In genomic region chr4:148914863-148915622, GRCm38 (mm10) we compare ENCODE assay signal across 8 mouse cellular contexts.
DNase-seq lines count a peak whose midpoint lies in the region; ATAC-seq and TF ChIP-seq lines count a peak whose summit lies in the region.

No protein-coding gene starts in this region.

- no peak overlapping the region for H3K4me3 ChIP-seq in embryonic facial prominence, embryonic 14.5 days (ENCODE audit: low read depth, low read length)
- no peak overlapping the region for H3K4me3 ChIP-seq in heart, embryonic 16.5 days (ENCODE audit: low read length)
- no peak overlapping the region for H3K4me3 ChIP-seq in kidney, postnatal 0 days (replicated peaks; ENCODE audit: low read depth, low read length)

- peak; percentile 90 for ATAC-seq in embryonic facial prominence, embryonic 14.5 days (ENCODE audit: low read depth)
- peak; percentile 58 for ATAC-seq in heart, embryonic 16.5 days (replicated peaks; ENCODE audit: extremely low read depth, insufficient read depth, low FRiP score)
- ATAC-seq in kidney, postnatal 0 days (replicated peaks; ENCODE audit: low FRiP score, low read depth) = peak; percentile 81
- ATAC-seq in megakaryocyte, adult 5-6 weeks (ENCODE audit: poor library complexity, severe bottlenecking) = peak; percentile 27; the same call in 1 of the 2 replicates

- TF ChIP-seq CTCF in kidney, postnatal 0 days (IDR thresholded peaks at IDR 0.05; ENCODE audit: low read depth) = no peak

- H3K27ac ChIP-seq in embryonic facial prominence, embryonic 14.5 days (replicated peaks; ENCODE audit: low read depth, low read length) = no peak overlapping the region
- peak overlapping the region; percentile 24; the same call in 1 of the 2 replicates for H3K27ac ChIP-seq in heart, embryonic 16.5 days (ENCODE audit: low read length)
- peak overlapping the region; percentile 31; the same call in 1 of the 2 replicates for H3K27ac ChIP-seq in kidney, postnatal 0 days

- H3K27me3 ChIP-seq in embryonic facial prominence, embryonic 14.5 days (replicated peaks; ENCODE audit: control insufficient read depth, insufficient read depth, low read length) = peaks cover 39% of the 10 kb centered on the region
- H3K27me3 ChIP-seq in heart, embryonic 16.5 days (ENCODE audit: control insufficient read depth, insufficient read depth, low read length) = no peaks in the 10 kb centered on the region
- H3K27me3 ChIP-seq in kidney, postnatal 0 days (ENCODE audit: insufficient read depth, low read length) = no peaks in the 10 kb centered on the region

- DNase-seq in layer of hippocampus, postnatal 10 days (ENCODE audit: low spot score in 2 of 2) = peak; percentile 46 to 54
- no peak for DNase-seq in layer of hippocampus, adult 8-10 months (ENCODE audit: low spot score in 2 of 2)
- DNase-seq in embryonic facial prominence, embryonic 14.5 days (ENCODE audit: low spot score) = peak; percentile 89
- DNase-seq in kidney, postnatal 0 days (ENCODE audit: low spot score) = peak; percentile 91
- peak; percentile 72 for DNase-seq in yolk sac, embryonic 10.5 days (ENCODE audit: low spot score)
- no peak for DNase-seq in layer of hippocampus, adult 9-11 months

- H3K4me1 ChIP-seq in embryonic facial prominence, embryonic 14.5 days (ENCODE audit: control insufficient read depth, insufficient read depth, low read length) = no peaks in the 10 kb centered on the region
- peaks cover 52% of the 10 kb centered on the region for H3K4me1 ChIP-seq in heart, embryonic 16.5 days (ENCODE audit: control insufficient read depth, insufficient read depth, low read length)
- H3K4me1 ChIP-seq in kidney, postnatal 0 days (replicated peaks; ENCODE audit: insufficient read depth, low read length) = peaks cover 62% of the 10 kb centered on the region

- H3K9me3 ChIP-seq in embryonic facial prominence, embryonic 14.5 days (ENCODE audit: control insufficient read depth, low read length) = no peaks in the 10 kb centered on the region
- no peaks in the 10 kb centered on the region for H3K9me3 ChIP-seq in heart, embryonic 16.5 days (replicated peaks; ENCODE audit: control insufficient read depth, low read length)
- H3K9me3 ChIP-seq in kidney, postnatal 0 days (replicated peaks; ENCODE audit: low read length) = no peaks in the 10 kb centered on the region

- 49% methylated on average over 8 of the region's 10 CpGs for WGBS in embryonic facial prominence, embryonic 14.5 days
- WGBS in heart, embryonic 16.5 days = 43% methylated on average over 10 of the region's 10 CpGs
- WGBS in kidney, postnatal 0 days = 36% methylated on average over 10 of the region's 10 CpGs

- no peaks in the 10 kb centered on the region for H3K36me3 ChIP-seq in embryonic facial prominence, embryonic 14.5 days (ENCODE audit: control insufficient read depth, insufficient read depth, low read length)
- no peaks in the 10 kb centered on the region for H3K36me3 ChIP-seq in heart, embryonic 16.5 days (ENCODE audit: control insufficient read depth, insufficient read depth)
- H3K36me3 ChIP-seq in kidney, postnatal 0 days (ENCODE audit: insufficient read depth, low read length) = no peaks in the 10 kb centered on the region

- no peak overlapping the region for H3K4me2 ChIP-seq in embryonic facial prominence, embryonic 14.5 days (ENCODE audit: low read depth, low read length)
- no peak overlapping the region for H3K4me2 ChIP-seq in heart, embryonic 16.5 days (ENCODE audit: low read depth, low read length)
- peak overlapping the region; percentile 21; the same call in 1 of the 2 replicates for H3K4me2 ChIP-seq in kidney, postnatal 0 days (ENCODE audit: low read length)

- H3K9ac ChIP-seq in embryonic facial prominence, embryonic 14.5 days (ENCODE audit: low read depth, low read length) = no peak overlapping the region
- no peak overlapping the region for H3K9ac ChIP-seq in heart, embryonic 16.5 days (ENCODE audit: low read length)
- H3K9ac ChIP-seq in kidney, postnatal 0 days (ENCODE audit: low read depth, low read length) = peak overlapping the region; percentile 27; the same call in 1 of the 2 replicates

Comparison
In these comparisons a context has a peak if more than half of its experiments do, and no peak if none do; other contexts are left out.
1. DNase-seq: peak in layer of hippocampus, postnatal 10 days (2 of 2), embryonic facial prominence, embryonic 14.5 days (single experiment), kidney, postnatal 0 days (single experiment) and yolk sac, embryonic 10.5 days (single experiment); none in layer of hippocampus, adult 8-10 months (0 of 2) and layer of hippocampus, adult 9-11 months (single experiment).
2. ATAC-seq: peak in every context shown above with its lines; median percentile 90 in embryonic facial prominence, embryonic 14.5 days; 81 in kidney, postnatal 0 days; 58 in heart, embryonic 16.5 days; 27 in megakaryocyte, adult 5-6 weeks.